Mouse (Mus musculus) testis, adult 2 months (tissue): Measurements from ENCODE around the gene Selenov.

Experiments used
- CTCF ChIP-seq: fragments of 200-500 bp; IDR thresholded peaks from 2 replicates; pipeline ENCODE4 v1.5.1; 2012; ENCODE audit warnings: low read depth, mild to moderate bottlenecking, inconsistent platforms, low read length, moderate library complexity; ENCODE audit not compliant: control insufficient read depth, insufficient read depth, insufficient replicate concordance
- POLR2A ChIP-seq: fragments of 200-500 bp; IDR thresholded peaks from 2 replicates; pipeline ENCODE4 v1.6.1; 2012; ENCODE audit warnings: low read depth, mild to moderate bottlenecking, inconsistent platforms, low read length, moderate library complexity; ENCODE audit not compliant: control insufficient read depth

DNA sequence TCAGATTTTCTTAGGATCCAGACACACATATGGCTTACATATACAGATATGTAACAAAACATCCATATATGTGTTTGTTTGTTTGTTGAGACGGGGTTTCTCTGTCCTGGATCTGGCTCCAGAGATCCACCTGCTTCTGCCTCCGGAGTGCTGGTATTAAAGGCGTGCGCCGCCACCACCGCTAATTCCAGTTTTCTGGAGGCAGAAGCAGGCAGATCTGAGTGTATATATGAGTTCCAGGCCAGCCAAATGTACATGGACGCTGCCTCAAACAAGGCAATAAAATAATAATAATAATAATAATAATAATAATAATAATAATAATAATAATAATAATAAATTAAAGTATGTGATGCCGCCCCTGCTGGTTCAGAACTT is 13.8 kb downstream of the Selenov start:
- TF ChIP-seq CTCF (no peak), POLR2A (no peak)
